Mouse (Mus musculus) ovary, postnatal 10 days (tissue): ENCODE data around the gene Rasgef1a.

Source experiments
- DNase-seq: peaks from one replicate; pipeline ENCODE4 v3.0.0; 2022; ENCODE audit warnings: low spot score

The Rasgef1a gene

GRCm38 (mm10) chr6:118010756-118011615 lies at the start of gene Rasgef1a:
Gene Rasgef1a, plus strand, starts transcription at chr6:118011438.
- no peak for DNase-seq

GRCm38 (mm10) chr6:117963201-117963600 lies 48.0 kb upstream of the Rasgef1a start:
- no peak for DNase-seq

GRCm38 (mm10) chr6:117966729-117967128 lies 44.5 kb upstream of the Rasgef1a start:
- no peak for DNase-seq

DNA sequence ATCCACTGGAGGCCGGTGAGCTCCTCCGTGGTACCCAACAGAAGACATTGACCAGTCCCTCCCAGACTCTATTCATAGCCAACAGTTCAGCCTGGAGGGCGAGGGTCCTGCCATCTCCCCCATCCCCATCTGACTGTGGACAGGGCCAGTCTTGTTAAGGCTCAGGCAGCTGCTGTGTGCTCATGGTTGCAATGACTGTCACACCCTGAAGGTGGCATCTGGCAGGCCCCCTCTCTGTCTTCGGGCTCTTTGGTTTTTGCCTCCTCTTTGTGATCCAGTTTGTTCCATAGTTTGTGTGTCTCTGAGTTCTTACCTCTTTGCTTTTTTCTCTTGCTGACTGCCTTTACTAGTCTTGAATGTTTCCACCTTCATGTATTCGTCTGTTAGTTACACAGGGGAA lies 24.1 kb upstream of the Rasgef1a start:
- no peak for DNase-seq

DNA sequence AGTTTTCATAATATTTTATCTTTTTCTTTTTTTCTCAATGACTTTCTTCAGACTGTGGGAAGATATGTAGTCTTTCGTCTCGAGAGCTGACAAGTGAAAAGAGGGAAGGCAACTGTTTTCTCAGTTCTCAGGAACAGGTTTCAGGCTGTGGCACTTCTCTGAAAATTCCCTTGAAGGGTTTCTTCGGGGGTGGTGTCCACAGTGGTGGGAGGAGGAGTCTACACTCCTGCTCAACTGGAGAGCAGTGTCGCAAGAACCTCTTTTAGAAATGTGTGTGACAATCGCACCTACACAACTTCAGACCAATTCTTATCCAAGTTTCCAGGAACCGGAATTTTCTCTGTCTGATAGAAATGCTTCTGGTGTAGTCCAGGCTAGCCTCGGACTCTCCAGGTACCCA lies 22.0 kb upstream of the Rasgef1a start:
- no peak for DNase-seq

GRCm38 (mm10) chr6:117990649-117991048 lies 20.6 kb upstream of the Rasgef1a start:
- no peak for DNase-seq

GRCm38 (mm10) chr6:117991297-117991696 lies 19.9 kb upstream of the Rasgef1a start:
- no peak for DNase-seq

GRCm38 (mm10) chr6:117991928-117992327 lies 19.3 kb upstream of the Rasgef1a start:
- DNase-seq = no peak

DNA sequence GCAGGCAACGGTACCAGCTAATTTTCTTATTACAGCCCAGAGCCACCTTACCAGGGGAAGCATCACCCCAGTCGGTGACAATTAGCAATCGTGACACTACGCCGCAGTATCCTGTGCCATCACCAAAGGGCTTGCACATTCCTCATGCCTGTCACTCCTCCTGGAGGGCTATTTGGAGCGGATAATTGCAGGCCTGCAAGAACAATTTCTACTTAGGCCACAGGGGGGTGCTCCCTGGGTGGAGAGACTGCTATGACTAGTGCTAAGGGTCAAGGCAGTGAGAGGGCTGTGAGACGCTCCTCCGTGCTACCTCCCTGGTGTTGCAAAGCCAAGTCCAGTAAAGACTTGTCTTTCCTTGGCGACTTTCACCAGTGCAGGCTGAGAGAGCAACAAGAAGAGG lies 16.1 kb upstream of the Rasgef1a start:
- no peak for DNase-seq

DNA sequence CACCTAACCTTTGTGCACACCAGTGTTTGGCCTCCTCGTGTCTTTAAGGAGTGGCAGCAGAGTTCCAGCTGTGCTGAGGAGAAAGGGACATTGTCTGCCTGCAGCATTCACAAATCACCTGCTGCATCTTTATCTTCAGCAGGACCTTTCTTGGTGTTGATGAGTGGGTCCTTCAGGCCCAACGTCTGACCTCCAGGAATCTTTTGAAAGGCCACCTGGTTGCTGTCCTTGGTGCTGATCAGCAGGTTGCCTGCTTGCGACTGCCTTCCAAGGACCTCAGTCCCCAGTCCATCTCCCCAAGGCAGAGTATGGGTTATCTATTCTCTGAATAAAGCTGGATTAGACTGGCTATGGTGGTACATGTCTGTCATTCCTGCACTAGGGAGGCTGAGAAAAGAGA lies 10.0 kb upstream of the Rasgef1a start:
- DNase-seq = no peak

DNA sequence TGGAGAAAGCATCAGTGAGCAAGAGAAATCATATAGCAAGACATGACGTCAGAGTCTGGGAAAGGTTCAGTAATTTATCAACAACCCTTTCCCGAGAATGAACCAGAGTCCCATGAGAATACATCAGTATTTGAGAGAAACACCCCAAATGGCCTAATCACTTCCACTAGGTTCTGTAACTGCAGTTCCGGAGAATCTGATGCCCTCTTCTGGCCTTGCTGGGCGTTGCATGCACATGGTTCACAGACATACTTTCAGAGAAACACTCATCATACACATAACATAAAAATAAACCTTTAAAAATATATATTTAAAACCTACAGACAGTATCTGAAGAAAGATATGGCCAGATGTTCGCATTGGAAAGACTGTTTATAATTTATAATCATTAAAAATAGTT lies 3.9 kb upstream of the Rasgef1a start:
- DNase-seq = no peak

DNA sequence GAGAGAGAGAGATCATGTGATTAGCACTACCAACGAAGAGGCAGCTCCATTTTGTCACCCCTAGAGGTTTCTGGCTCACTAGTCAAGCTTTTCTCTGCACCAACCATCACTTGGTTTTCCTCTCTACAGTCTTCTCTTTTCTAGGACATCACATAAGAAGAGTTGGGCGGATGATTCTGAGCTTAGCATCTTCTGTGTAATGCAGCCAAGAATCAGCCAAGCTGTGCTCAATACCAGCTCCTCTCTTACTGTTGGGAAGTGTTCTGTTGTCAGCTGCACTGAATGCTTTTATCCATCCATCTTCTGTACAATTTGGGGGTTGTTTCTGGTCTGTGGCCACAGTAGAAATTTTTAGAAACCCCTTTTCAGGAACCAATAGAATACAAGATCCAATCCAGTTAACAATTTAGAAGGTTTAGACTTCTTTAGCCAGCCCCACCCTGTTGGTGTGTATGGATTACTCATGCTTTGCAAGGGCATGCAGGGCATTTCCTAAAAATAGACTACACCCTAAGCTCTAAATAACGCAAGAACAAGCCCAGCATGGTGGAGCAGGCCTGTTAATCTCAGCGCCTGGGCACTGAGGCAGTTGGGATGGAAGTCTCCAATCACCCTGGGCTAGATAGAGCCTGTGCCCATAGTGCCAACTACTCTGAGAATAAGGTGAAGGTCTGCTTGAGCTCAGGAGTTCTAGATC lies 3.2 kb upstream of the Rasgef1a start:
- DNase-seq = no peak

- DNase-seq = no peak
These were observed 982 bp upstream of the Rasgef1a start for GRCm38 (mm10) chr6:118010256-118010655.

- no peak for DNase-seq
These were observed 528 bp downstream of the Rasgef1a start for GRCm38 (mm10) chr6:118011616-118012316.

DNA sequence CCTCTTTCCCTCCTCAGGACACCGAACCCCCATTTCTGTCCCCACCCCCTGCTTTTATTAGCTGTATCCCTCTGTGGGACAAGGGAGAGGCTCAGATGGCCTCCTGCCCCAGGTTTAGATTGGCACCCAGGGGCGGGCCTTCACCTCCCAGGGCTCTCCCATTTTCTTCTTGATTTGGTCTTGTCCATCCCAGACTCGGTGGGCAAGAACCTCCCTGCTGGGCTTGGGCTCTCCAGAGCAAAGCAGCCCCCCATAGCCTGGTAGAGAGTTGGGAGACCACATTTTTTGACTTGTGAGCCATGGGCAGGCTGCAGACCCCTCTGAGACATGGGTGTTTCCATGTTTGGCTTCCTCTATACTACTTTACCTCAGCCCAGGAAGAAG lies 1.1 kb downstream of the Rasgef1a start:
- no peak for DNase-seq

DNA sequence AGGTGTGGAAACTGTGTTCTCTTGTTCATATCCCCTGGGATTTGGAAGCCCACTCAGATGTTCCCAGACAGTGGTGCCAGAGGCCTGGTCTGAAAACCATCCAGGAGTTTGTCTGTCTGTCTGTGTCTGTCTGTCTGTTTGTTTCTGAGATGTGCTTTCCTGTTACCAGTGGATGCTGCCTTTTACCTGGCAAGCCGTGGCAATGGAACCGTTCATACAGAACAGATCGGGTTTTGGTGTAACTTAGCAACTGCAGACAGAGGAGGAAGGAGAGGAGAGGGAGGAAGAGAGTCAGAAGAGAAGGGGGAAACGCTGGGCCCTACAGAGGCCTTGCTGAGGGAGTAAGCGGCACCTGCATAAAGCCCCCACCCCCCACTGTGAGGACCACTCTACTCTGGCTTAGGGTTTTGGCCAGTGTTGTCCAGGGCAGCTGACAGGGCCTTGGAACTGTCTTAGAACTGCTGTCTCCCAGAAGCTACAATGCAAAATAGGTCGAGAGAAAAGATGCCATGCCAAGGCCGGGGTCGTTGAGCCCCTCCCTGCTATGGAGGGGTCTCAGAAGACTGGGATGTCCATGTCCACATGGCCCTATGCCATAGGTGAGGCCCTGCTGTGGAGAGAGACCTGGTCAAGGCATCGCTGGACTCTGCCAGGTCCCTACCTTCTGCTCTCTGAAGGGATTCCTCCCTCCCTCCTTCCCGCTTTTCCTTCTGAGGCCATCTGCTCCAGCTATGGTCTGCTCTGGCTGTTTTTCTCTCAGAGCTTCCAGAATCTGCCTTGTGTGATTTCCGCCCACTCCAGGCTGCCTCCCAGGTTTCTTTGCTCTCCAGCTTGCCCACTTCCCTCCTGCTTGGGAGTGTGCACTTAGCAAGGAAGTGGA lies 2.0 kb downstream of the Rasgef1a start:
- DNase-seq = no peak

DNA sequence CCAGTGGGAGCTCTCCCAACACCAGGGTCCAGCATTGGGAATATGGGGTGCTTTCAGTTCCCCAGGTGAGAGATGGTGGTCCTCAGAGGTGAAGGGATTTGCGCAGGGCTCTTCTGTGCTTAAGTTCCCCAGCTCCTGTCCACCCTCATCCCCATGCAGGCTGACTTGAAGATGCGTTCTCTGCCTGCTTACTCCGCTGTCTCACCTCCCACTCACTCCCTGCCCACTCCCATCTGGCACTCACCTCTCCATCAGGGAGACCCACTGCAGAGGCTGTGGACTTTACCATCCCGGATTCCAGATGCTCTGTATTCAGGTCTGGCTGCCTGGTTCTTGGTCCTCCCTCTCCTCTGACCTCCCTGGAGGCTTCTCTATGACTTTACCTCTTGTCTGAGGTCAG lies 3.6 kb downstream of the Rasgef1a start:
- no peak for DNase-seq

GRCm38 (mm10) chr6:118015971-118016370 lies 4.7 kb downstream of the Rasgef1a start:
- DNase-seq = no peak

DNA sequence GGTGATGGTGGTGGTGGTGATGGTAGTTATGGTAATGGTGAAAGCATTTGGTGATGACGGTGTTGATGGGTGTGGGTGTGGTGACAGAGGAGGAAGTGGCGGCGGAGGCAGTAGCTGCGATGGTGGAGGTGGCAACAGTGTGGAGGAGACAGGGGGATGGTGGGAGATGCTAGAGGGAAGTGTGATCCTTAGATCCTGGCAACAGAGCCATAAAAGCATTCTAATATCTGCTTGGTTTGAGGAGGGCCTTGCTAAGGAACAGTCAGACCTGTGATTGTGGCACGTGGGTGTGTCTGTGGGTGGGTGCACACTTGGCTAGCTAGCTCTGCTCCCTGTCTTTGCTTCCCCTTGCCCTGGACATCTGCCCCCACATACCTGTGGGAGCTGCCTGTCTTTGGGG lies 7.4 kb downstream of the Rasgef1a start:
- DNase-seq = no peak

DNA sequence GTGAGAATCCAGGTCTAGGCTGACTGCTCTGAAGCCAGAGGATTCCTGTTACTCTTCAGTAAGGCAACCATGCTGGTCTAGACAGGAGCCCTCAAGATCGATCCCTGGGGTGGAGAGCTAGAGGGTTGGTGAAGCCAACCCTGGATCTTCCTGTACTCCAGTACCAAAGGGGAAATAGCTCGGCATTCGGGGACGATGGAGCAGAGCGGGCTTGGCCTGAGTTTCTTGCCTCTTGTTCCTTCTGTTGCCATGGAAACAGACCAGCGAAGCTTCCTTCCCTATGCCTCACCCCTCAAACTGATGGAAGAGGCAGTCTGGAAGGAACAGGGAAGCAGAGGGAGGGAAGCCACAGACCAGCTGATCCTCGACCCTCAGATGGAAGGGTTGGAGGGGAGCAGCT lies 8.3 kb downstream of the Rasgef1a start:
- DNase-seq = no peak

- no peak for DNase-seq
These were observed 11.8 kb downstream of the Rasgef1a start for GRCm38 (mm10) chr6:118022898-118023635.
